Mouse (Mus musculus): ENCODE measurements around the gene Eif3l. TPM values are rescaled to one million over a fixed set of nuclear protein-coding genes. Genes with fewer than 3 reads are reported as not detected.

The Eif3l gene
- polyA plus RNA-seq, 1 experiment, result 1.8 TPM

DNA sequence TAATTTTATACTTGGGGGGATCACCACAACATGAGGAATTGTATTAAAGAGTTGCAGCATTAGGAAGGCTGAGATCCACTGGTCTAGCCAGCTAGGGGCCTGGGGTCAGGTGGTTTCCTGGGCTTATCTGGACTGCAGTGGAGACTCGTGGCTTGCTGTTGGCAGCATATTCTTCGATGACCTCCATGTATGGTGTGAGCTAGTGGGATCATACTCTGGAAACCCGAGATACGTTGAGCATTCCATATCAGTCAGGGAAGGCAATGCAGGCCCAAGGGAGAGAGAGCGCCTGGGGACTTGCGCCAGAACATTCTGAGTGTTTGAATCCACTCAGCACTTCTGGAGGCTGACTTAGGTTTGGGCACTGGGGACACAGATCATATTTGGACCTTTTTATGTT is 48.8 kb downstream of the Eif3l start:
- Histone ChIP-seq H3K9me3 (ENCODE audit: control insufficient read depth, low read length) (peaks cover 6% of the 10 kb centered on the region), H3K4me1 (ENCODE audit: control insufficient read depth) (peaks cover 3% of the 10 kb centered on the region), H3K36me3 (ENCODE audit: control insufficient read depth) (peaks cover 22% of the 10 kb centered on the region), H3K27me3 (ENCODE audit: control insufficient read depth) (no peaks in the 10 kb centered on the region), H3K4me3 (replicated peaks) (no peak overlapping the region)
- TF ChIP-seq TAL1 (IDR thresholded peaks at IDR 0.05; ENCODE audit: low read length) (no peak), GATA1 (IDR thresholded peaks at IDR 0.05; ENCODE audit: low read length) (no peak)

DNA sequence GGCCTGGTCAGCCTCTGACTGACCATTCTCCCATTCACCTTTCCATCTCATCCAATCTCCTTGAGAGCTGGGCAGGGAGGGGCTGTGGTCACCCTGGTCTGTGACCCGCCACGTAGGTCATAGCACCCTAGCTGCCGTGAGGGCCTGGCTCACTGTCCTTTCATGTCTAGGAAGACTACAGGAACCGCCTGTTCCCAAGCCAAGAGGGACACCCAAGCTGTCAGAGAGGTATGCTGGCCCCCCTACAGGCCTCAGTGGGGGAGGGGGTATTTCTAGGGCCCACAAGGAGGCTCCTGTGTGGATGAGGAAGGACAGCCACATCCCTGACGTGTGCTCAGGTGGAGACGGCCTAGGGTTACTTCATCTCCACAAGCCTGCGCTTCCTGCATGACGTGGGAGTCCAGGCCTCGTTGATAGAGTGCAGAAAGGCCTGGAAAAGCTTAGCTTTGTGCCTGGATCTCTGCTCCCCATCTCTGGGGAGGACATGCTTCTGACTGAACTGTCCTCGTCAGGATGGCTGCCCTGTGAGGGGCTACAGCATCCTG is 49.4 kb downstream of the Eif3l start:
- no peak for TF ChIP-seq TAL1 (IDR thresholded peaks at IDR 0.05; ENCODE audit: low read length)
- TF ChIP-seq GATA1 (IDR thresholded peaks at IDR 0.05; ENCODE audit: low read length), result no peak
- Histone ChIP-seq H3K27me3 (ENCODE audit: control insufficient read depth) (no peaks in the 10 kb centered on the region), H3K4me3 (replicated peaks) (no peak overlapping the region), H3K4me1 (ENCODE audit: control insufficient read depth) (peaks cover 3% of the 10 kb centered on the region), H3K36me3 (ENCODE audit: control insufficient read depth) (peaks cover 22% of the 10 kb centered on the region), H3K9me3 (ENCODE audit: control insufficient read depth, low read length) (peaks cover 6% of the 10 kb centered on the region)

DNA sequence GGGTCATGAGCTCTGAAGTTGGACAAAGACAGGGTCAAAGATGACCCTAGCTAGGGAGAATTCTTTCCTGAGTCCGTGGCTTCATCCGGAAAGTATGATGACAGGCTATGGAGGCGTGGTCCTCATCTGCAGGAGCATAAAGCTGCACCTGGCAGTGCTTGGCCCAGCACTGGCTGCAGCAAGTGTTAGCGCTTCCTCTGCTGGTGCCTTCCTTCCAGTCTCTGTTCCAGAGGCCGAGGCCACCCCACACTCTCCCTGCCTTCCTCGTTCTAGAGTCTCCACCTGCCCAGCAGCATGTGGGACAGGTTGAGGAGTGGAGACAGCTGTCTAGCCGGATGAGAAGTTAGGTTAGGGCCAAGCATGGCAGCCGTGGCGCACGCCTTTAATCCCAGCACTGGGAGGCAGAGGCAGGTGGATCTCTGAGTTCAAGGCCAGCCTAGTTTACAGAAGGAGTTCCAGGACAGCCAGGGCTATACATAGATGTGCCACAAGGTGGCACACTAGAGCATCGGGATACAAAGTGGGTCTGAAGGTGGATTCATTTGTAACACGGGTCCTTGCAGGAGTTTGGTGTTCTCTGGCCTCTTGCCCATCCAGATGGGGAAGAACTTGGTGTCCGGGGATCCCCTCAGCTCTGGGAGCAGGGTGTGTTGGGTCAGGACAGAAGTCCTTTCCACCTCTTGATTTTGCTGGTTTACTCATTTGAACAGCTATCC is 51.4 kb downstream of the Eif3l start:
- Histone ChIP-seq H3K27me3 (ENCODE audit: control insufficient read depth) (no peaks in the 10 kb centered on the region), H3K4me3 (replicated peaks) (no peak overlapping the region), H3K4me1 (ENCODE audit: control insufficient read depth) (peaks cover 3% of the 10 kb centered on the region), H3K9me3 (ENCODE audit: control insufficient read depth, low read length) (peaks cover 6% of the 10 kb centered on the region), H3K36me3 (ENCODE audit: control insufficient read depth) (peaks cover 21% of the 10 kb centered on the region)
- TF ChIP-seq TAL1 (IDR thresholded peaks at IDR 0.05; ENCODE audit: low read length), result no peak
- no peak for TF ChIP-seq GATA1 (IDR thresholded peaks at IDR 0.05; ENCODE audit: low read length)

DNA sequence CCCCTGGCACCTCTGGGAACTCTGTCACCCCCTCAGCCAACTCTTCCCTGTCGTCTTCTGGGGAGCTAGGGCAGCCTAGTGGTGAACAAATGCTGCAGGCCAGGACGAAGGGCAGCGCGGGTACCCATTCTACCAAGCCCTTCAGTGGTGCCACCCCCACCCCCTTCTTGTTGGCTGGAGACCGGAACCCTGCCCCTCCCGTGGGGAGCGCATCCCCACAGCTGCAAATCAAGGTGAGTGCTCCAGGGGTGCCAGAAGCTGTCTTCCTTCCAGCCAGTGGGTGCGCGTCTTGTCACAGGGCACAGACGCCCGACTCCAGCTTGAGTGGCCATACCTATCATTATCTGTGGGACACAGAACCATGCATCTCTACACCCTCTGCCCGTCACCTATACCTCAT is 52.1 kb downstream of the Eif3l start:
- TF ChIP-seq TAL1 (IDR thresholded peaks at IDR 0.05; ENCODE audit: low read length) (no peak), GATA1 (IDR thresholded peaks at IDR 0.05; ENCODE audit: low read length) (no peak)
- Histone ChIP-seq H3K4me3 (replicated peaks) (no peak overlapping the region), H3K9me3 (ENCODE audit: control insufficient read depth, low read length) (peaks cover 6% of the 10 kb centered on the region), H3K27me3 (ENCODE audit: control insufficient read depth) (no peaks in the 10 kb centered on the region), H3K4me1 (ENCODE audit: control insufficient read depth) (peaks cover 3% of the 10 kb centered on the region), H3K36me3 (ENCODE audit: control insufficient read depth) (peaks cover 21% of the 10 kb centered on the region)

DNA sequence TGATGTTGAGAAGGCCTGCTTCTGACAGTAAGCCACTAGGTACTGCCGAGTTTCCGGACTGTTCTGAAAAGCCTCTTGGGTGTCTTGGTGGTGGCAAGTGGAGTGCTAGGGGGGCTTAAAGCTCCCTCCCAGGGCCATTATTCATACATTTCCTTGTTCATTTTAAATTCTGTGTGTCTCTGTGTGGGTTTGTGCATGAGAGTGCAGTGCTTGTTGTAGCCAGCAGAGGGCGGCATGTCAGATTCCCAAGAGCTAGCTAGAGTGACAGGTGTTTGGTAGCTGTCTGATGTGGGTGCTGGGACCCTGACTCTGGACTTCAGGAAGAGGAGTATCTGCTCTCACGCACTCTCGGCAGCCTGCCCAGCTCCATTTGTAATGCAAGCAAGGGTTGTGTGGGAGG is 53.2 kb downstream of the Eif3l start:
- H3K4me1 ChIP-seq (ENCODE audit: control insufficient read depth), result peaks cover 3% of the 10 kb centered on the region
- H3K9me3 ChIP-seq (ENCODE audit: control insufficient read depth, low read length), result peaks cover 6% of the 10 kb centered on the region
- no peak overlapping the region for H3K4me3 ChIP-seq (replicated peaks)
- no peaks in the 10 kb centered on the region for H3K27me3 ChIP-seq (ENCODE audit: control insufficient read depth)
- TF ChIP-seq TAL1 (IDR thresholded peaks at IDR 0.05; ENCODE audit: low read length) (no peak), GATA1 (IDR thresholded peaks at IDR 0.05; ENCODE audit: low read length) (no peak)
- peaks cover 20% of the 10 kb centered on the region for H3K36me3 ChIP-seq (ENCODE audit: control insufficient read depth)

DNA sequence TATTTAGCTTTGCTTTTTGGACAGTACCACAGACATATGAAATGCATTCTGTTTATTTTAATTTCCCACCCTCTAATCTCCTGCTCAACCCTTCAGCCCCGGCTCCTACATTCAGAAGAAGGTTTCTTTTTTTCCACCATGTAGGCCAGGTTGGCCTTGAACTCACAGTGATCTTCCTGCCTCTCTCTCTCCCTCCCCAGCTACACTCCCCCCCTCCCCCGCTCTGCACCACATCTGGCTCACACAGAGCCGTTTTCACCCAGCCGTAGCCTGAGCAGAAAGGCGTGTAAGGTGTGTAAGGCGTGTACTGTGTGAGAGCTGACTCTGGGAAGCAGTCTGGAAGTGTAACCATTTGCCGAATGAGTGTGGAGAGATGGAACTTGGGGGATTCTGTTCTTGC is 54.3 kb downstream of the Eif3l start:
- Histone ChIP-seq H3K4me1 (ENCODE audit: control insufficient read depth) (peaks cover 3% of the 10 kb centered on the region), H3K36me3 (ENCODE audit: control insufficient read depth) (peaks cover 18% of the 10 kb centered on the region), H3K9me3 (ENCODE audit: control insufficient read depth, low read length) (peaks cover 6% of the 10 kb centered on the region), H3K4me3 (replicated peaks) (no peak overlapping the region), H3K27me3 (ENCODE audit: control insufficient read depth) (no peaks in the 10 kb centered on the region)
- no peak for TF ChIP-seq GATA1 (IDR thresholded peaks at IDR 0.05; ENCODE audit: low read length)
- no peak for TF ChIP-seq TAL1 (IDR thresholded peaks at IDR 0.05; ENCODE audit: low read length)

DNA sequence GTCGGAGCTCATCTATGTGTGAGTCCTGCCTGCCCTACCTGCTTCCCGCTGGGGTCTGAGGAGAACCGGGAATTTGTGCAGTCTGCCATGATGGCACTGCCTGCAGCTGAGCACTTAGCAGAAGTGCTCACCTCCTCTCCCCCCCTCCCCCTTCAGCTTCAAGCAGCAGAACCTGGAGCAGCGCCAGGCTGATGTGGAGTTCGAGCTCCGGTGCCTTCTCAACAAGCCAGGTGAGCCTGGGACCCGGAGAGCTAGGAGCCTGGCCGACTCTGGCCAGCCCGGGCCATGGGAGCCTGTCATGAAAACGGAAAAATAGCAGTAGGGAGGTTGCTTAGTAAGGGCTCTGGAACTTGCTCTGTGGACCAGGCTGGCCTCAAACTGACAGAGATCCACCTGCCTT is 55.8 kb downstream of the Eif3l start:
- Histone ChIP-seq H3K4me3 (replicated peaks) (no peak overlapping the region), H3K4me1 (ENCODE audit: control insufficient read depth) (peaks cover 3% of the 10 kb centered on the region), H3K9me3 (ENCODE audit: control insufficient read depth, low read length) (peaks cover 6% of the 10 kb centered on the region), H3K27me3 (ENCODE audit: control insufficient read depth) (no peaks in the 10 kb centered on the region), H3K36me3 (ENCODE audit: control insufficient read depth) (peaks cover 16% of the 10 kb centered on the region)
- TF ChIP-seq GATA1 (IDR thresholded peaks at IDR 0.05; ENCODE audit: low read length) (no peak), TAL1 (IDR thresholded peaks at IDR 0.05; ENCODE audit: low read length) (no peak)

DNA sequence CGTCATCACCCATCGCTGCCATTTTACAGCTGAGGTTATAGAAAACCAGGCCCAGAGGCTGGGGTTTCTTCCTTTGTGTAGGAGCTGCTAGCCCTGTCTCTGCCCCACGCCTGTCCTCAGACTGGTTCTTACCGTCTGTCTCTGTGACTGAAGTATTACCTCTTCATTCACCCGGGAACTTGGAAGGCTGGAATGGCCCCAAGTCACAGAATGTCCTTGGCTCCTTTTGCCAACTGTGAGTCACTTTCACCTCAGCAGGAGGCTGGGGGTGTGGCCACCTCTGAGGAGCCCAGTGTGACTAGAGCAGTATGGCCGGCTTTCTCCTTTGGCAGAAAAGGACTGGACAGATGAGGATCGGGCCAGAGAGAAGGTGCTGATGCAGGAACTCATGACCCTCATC is 56.5 kb downstream of the Eif3l start:
- Histone ChIP-seq H3K9me3 (ENCODE audit: control insufficient read depth, low read length) (peaks cover 6% of the 10 kb centered on the region), H3K4me3 (replicated peaks) (no peak overlapping the region), H3K27me3 (ENCODE audit: control insufficient read depth) (no peaks in the 10 kb centered on the region), H3K4me1 (ENCODE audit: control insufficient read depth) (no peaks in the 10 kb centered on the region), H3K36me3 (ENCODE audit: control insufficient read depth) (peaks cover 16% of the 10 kb centered on the region)
- TF ChIP-seq TAL1 (IDR thresholded peaks at IDR 0.05; ENCODE audit: low read length), result no peak
- TF ChIP-seq GATA1 (IDR thresholded peaks at IDR 0.05; ENCODE audit: low read length), result no peak

DNA sequence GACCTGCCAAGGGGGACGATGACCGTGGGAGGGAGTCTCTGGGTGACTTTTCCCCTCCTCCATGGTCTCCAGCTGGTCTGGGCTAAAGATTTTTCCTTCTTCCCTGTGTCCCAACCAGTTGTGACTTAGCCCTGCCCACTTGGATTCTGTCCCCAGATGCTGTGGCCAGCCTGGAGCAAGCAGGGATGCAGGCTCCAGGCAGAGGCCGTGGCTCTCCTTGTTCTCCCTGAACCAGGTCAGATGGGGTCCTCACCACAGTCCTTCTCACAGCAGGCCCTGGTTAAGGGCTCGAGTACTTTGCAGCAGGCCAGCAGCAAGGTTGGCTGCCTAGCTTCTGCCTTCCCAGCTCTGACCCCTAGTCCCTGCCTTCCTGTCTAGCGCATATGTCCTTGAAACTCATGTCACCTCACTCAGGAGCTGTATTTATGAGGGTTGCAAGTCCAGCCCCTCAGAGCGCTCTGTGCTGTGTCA is 58.2 kb downstream of the Eif3l start:
- Histone ChIP-seq H3K4me3 (replicated peaks) (no peak overlapping the region), H3K4me1 (ENCODE audit: control insufficient read depth) (no peaks in the 10 kb centered on the region), H3K36me3 (ENCODE audit: control insufficient read depth) (peaks cover 6% of the 10 kb centered on the region), H3K27me3 (ENCODE audit: control insufficient read depth) (no peaks in the 10 kb centered on the region; the same call in 1 of the 2 replicates), H3K9me3 (ENCODE audit: control insufficient read depth, low read length) (peaks cover 2% of the 10 kb centered on the region)
- no peak for TF ChIP-seq TAL1 (IDR thresholded peaks at IDR 0.05; ENCODE audit: low read length)
- no peak for TF ChIP-seq GATA1 (IDR thresholded peaks at IDR 0.05; ENCODE audit: low read length)
